ENCODE assay signal across 13 mouse cellular contexts in genomic region chr14:48147688-48148087, GRCm38 (mm10). TPM values are rescaled to one million over a fixed set of nuclear protein-coding genes. Genes with fewer than 3 reads are reported as not detected.
DNase-seq lines count a peak whose midpoint lies in the region; ATAC-seq and TF ChIP-seq lines count a peak whose summit lies in the region.
"Had no signal": no experiment of that assay in that cellular context is flagged by ENCODE, and none has a peak within 500 bp of the region (broad histone marks: within the 10 kb centered on the region; RNA-seq: fewer than 3 reads in every experiment).

No protein-coding gene starts in this region.

- no peak overlapping the region for H3K27ac ChIP-seq in kidney, adult 2 months (ENCODE audit: insufficient read depth, low read depth, low read length)
- no peak overlapping the region for H3K27ac ChIP-seq in lung, postnatal 0 days (ENCODE audit: low read length)
- H3K27ac ChIP-seq: embryonic facial prominence, embryonic 12.5 days; hindbrain, embryonic 14.5 days; liver, embryonic 13.5 days had no signal

- no peaks in the 10 kb centered on the region for H3K27me3 ChIP-seq in kidney, adult 2 months (replicated peaks; ENCODE audit: control insufficient read depth, insufficient read depth, low read length)
- no peaks in the 10 kb centered on the region for H3K27me3 ChIP-seq in lung, postnatal 0 days (replicated peaks; ENCODE audit: insufficient read depth, low read length)
- H3K27me3 ChIP-seq: embryonic facial prominence, embryonic 12.5 days; liver, embryonic 13.5 days had no signal

- no peak overlapping the region for H3K4me2 ChIP-seq in lung, postnatal 0 days (replicated peaks; ENCODE audit: low read depth, low read length)
- H3K4me2 ChIP-seq: embryonic facial prominence, embryonic 12.5 days; hindbrain, embryonic 14.5 days; liver, embryonic 13.5 days had no signal

- peak; percentile 59 for TF ChIP-seq CTCF in kidney, adult 2 months (conservative IDR thresholded peaks at IDR 0.05; ENCODE audit: insufficient read depth, insufficient read length, low read depth, low read length)
- peak; percentile 60 for TF ChIP-seq CTCF in lung, postnatal 0 days (IDR thresholded peaks at IDR 0.05)

- no peaks in the 10 kb centered on the region for H3K36me3 ChIP-seq in kidney, adult 2 months (ENCODE audit: control insufficient read depth, insufficient read depth, low read length)
- H3K36me3 ChIP-seq in lung, postnatal 0 days (ENCODE audit: insufficient read depth, low read length) = no peaks in the 10 kb centered on the region
- H3K36me3 ChIP-seq: embryonic facial prominence, embryonic 12.5 days; liver, embryonic 13.5 days had no signal

- peaks cover 11% of the 10 kb centered on the region for H3K4me1 ChIP-seq in kidney, adult 2 months (ENCODE audit: control insufficient read depth, insufficient read depth, low read length)
- H3K4me1 ChIP-seq in lung, postnatal 0 days (ENCODE audit: insufficient read depth, low read depth, low read length) = no peaks in the 10 kb centered on the region

- no peaks in the 10 kb centered on the region for H3K9me3 ChIP-seq in lung, postnatal 0 days (ENCODE audit: low read length)
- H3K9me3 ChIP-seq: embryonic facial prominence, embryonic 12.5 days; liver, embryonic 13.5 days had no signal

- ATAC-seq in lung, postnatal 0 days = no peak

- peak; percentile 36 for DNase-seq in kidney, adult 2 months
- DNase-seq in kidney, adult 8-10 months = no peak
- peak; percentile 25 for DNase-seq in A20 (ENCODE audit: low read depth, low spot score)
- DNase-seq in R1 (ENCODE audit: low read depth, low spot score) = peak; percentile 37
- no peak for DNase-seq in lung, postnatal 0 days (ENCODE audit: low spot score)
- no peak for DNase-seq in gastrocnemius, adult 8-10 months (ENCODE audit: low spot score in 2 of 2)
- DNase-seq in spleen, postnatal 36 days (ENCODE audit: low spot score in 2 of 2) = no peak
- DNase-seq in heart, postnatal 14 days = no peak
- DNase-seq: gastrocnemius, postnatal 36 days; layer of hippocampus, adult 9-11 months; liver, embryonic 13.5 days had no signal

- H3K4me3 ChIP-seq in kidney, adult 2 months (ENCODE audit: insufficient read depth, low read depth, low read length) = no peak overlapping the region
- H3K4me3 ChIP-seq in lung, postnatal 0 days (ENCODE audit: low read depth, low read length) = no peak overlapping the region
- H3K4me3 ChIP-seq: embryonic facial prominence, embryonic 12.5 days; liver, embryonic 13.5 days had no signal

- no peak for TF ChIP-seq POLR2A in kidney, adult 2 months (IDR thresholded peaks at IDR 0.05; ENCODE audit: low read depth, low read length)

- WGBS in kidney, adult 2 months = 89% methylated on average over 6 of the region's 6 CpGs
- 84% methylated on average over 6 of the region's 6 CpGs for WGBS in lung, postnatal 0 days

- TF ChIP-seq EP300 in lung, postnatal 0 days (IDR thresholded peaks at IDR 0.05) = no peak

- no peak overlapping the region for H3K9ac ChIP-seq in lung, postnatal 0 days (replicated peaks; ENCODE audit: low read depth)
- H3K9ac ChIP-seq: embryonic facial prominence, embryonic 12.5 days; hindbrain, embryonic 14.5 days; liver, embryonic 13.5 days had no signal

- intact Hi-C loops in heart, postnatal 14 days (cut with DNase I) = no loop called here

RNA-seq across cellular contexts. Expression of gene Peli2, which starts 27.1 kb away (rescaled TPM):
- polyA plus RNA-seq in kidney, adult 2 months (2012; rRNA removed) = 31.7 and 37.6 TPM in 2 replicates
- polyA plus RNA-seq in lung, postnatal 0 days (2015; fragmentation: Nextera tagmentation; extraction: Ambion mirVana) = 9.6 and 11.7 TPM in 2 replicates
- 10 to 100 TPM in 2 of 4 experiments, 1 to 10 TPM in 2; 8.3 to 15.3 (median 11.4) TPM for total RNA-seq in gastrocnemius, adult 8-10 months (2022)
- 10 to 100 TPM; 15.6 to 18.6 TPM for total RNA-seq in heart, postnatal 14 days (2021)

Comparison
In these comparisons a context has a peak if more than half of its experiments do, and no peak if none do; other contexts are left out.
1. DNase-seq: peak in kidney, adult 2 months (single experiment), A20 (single experiment) and R1 (single experiment); none in kidney, adult 8-10 months (0 of 2), lung, postnatal 0 days (single experiment), gastrocnemius, adult 8-10 months (0 of 2), spleen, postnatal 36 days (0 of 2) and heart, postnatal 14 days (0 of 2).